Mouse (Mus musculus) hindbrain, embryonic 11.5 days (tissue): ENCODE measurements at regions not wholly inside any gene's neighbourhood (a gene's known extent, or its start where the extent isn't known, plus 50 kb on each side); places are given as distances from the start of the nearest gene placed in this dataset.

Experiments
- ATAC-seq: fragments of 200-750 bp; cut with Nextera tagmentation; 2 replicates; pipeline ENCODE4 v1.8.0; 2017; ENCODE audit warnings: mild to moderate bottlenecking, moderate TSS enrichment, moderate library complexity; ENCODE audit not compliant: low FRiP score
- DNase-seq: peaks from one replicate; pipeline ENCODE4 v3.0.0-alpha.2; 2015; ENCODE audit warnings: low spot score
- H3K27ac ChIP-seq: fragments of 300-500 bp; sonication (generic); 2 replicates; pipeline ENCODE4 v1.5.1; 2014; ENCODE audit warnings: mild to moderate bottlenecking, low read depth, low read length
- H3K27me3 ChIP-seq: fragments of 300-500 bp; sonication (generic); 2 replicates; pipeline ENCODE4 v1.6.1; 2014; ENCODE audit warnings: mild to moderate bottlenecking, low read length, moderate library complexity, mixed read lengths; ENCODE audit not compliant: control insufficient read depth, insufficient read depth
- H3K36me3 ChIP-seq: fragments of 300-500 bp; sonication (generic); 2 replicates; pipeline ENCODE4 v1.6.1; 2014; ENCODE audit warnings: mild to moderate bottlenecking, low read length, moderate library complexity, mixed read lengths; ENCODE audit not compliant: control insufficient read depth, insufficient read depth
- H3K4me1 ChIP-seq: fragments of 300-500 bp; sonication (generic); replicated peaks from 2 replicates; pipeline ENCODE4 v1.6.1; 2014; ENCODE audit warnings: low read length, mixed read lengths; ENCODE audit not compliant: control insufficient read depth, insufficient read depth
- H3K4me2 ChIP-seq: fragments of 300-500 bp; sonication (generic); replicated peaks from 2 replicates; pipeline ENCODE4 v1.6.1; 2014; ENCODE audit warnings: mild to moderate bottlenecking, low read depth, low read length
- H3K4me3 ChIP-seq: fragments of 300-500 bp; sonication (generic); 2 replicates; pipeline ENCODE4 v1.5.1; 2014; ENCODE audit warnings: low read depth, low read length
- H3K9ac ChIP-seq: fragments of 300-500 bp; sonication (generic); 2 replicates; pipeline ENCODE4 v1.6.1; 2014; ENCODE audit warnings: low read depth, low read length
- H3K9me3 ChIP-seq: fragments of 300-500 bp; sonication (generic); 2 replicates; pipeline ENCODE4 v1.6.1; 2016; ENCODE audit warnings: low read length; ENCODE audit not compliant: control insufficient read depth
- WGBS: fragments of 180-500 bp; shearing (Covaris S2); extraction: QIAGEN DNeasy Blood & Tissue Kit; methylation state at CpG from one replicate; pipeline ENCODE4 v1.1.7; 2014; 5-methylcytosine and 5-hydroxymethylcytosine counted together

GRCm38 (mm10) chr1:77246047-77246446 is 268.8 kb downstream of the Epha4 start:
- no peak overlapping the region for H3K9ac ChIP-seq
- H3K4me1 ChIP-seq = no peaks in the 10 kb centered on the region
- H3K27ac ChIP-seq = no peak overlapping the region
- H3K36me3 ChIP-seq = no peaks in the 10 kb centered on the region
- H3K4me3 ChIP-seq = no peak overlapping the region
- H3K27me3 ChIP-seq = no peaks in the 10 kb centered on the region
- 73% methylated on average over 3 of the region's 3 CpGs for WGBS
- no peak for DNase-seq
- ATAC-seq = no peak
- H3K9me3 ChIP-seq = no peaks in the 10 kb centered on the region
- no peak overlapping the region for H3K4me2 ChIP-seq

- H3K27me3 ChIP-seq = no peaks in the 10 kb centered on the region
- no peak for ATAC-seq
Observed at GRCm38 (mm10) chr1:77254276-77254675, 260.6 kb downstream of the Epha4 start.

DNA sequence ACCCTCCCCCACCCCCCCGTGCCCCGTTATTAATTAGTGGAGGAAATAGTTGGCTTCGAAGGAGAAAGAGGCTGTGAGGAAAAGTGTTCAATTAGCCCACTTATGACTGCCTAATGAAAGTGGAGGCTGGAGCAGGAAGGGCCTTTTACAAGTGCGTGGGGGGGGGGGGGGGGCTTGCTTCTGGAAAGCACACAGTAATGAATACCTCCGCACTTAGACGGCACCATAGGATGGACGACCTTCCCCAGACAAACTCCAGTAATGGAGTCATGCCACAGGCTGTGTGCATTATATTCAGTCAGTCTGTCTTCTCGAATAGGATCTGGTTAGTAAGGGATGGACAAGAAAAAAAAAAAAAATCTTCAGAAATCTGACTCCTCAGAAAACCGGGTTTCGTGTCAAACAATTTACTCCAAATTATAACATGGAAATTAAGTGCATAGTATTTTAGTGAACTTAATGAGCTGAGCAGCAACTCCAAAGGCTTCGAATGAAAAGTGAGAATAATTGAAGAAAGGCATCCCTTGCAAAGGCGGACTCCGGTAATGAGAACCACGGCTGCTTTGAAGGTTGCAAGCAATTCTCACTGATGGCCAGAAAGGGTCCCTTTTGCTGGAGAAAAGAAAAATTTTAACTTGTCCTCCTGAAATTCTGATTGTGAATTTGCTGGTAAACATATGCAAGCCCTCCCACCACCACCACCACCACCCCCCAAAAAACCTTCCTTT is 258.6 kb downstream of the Epha4 start:
- Histone ChIP-seq H3K4me1 (no peaks in the 10 kb centered on the region), H3K27ac (no peak overlapping the region), H3K27me3 (no peaks in the 10 kb centered on the region), H3K4me2 (no peak overlapping the region), H3K9ac (no peak overlapping the region), H3K9me3 (no peaks in the 10 kb centered on the region), H3K4me3 (no peak overlapping the region), H3K36me3 (no peaks in the 10 kb centered on the region)
- DNase-seq (no peak), ATAC-seq (no peak)
- WGBS = 77% methylated on average over 14 of the region's 14 CpGs

More at GRCm38 (mm10) chr1:77254276-77254675, 260.6 kb downstream of the Epha4 start:
- no peaks in the 10 kb centered on the region for H3K36me3 ChIP-seq
- no peaks in the 10 kb centered on the region for H3K4me1 ChIP-seq
- no peak overlapping the region for H3K27ac ChIP-seq
- H3K9me3 ChIP-seq = no peaks in the 10 kb centered on the region
- H3K4me3 ChIP-seq = no peak overlapping the region
- 78% methylated on average over 6 of the region's 6 CpGs for WGBS
- no peak overlapping the region for H3K4me2 ChIP-seq
- no peak for DNase-seq
- H3K9ac ChIP-seq = no peak overlapping the region

GRCm38 (mm10) chr1:77258730-77259310 is 256.1 kb downstream of the Epha4 start:
- 63% methylated on average over 7 of the region's 7 CpGs for WGBS
- Histone ChIP-seq H3K27me3 (no peaks in the 10 kb centered on the region), H3K4me3 (no peak overlapping the region), H3K36me3 (no peaks in the 10 kb centered on the region), H3K9me3 (no peaks in the 10 kb centered on the region), H3K4me2 (no peak overlapping the region), H3K27ac (no peak overlapping the region), H3K4me1 (no peaks in the 10 kb centered on the region), H3K9ac (no peak overlapping the region)
- no peak for DNase-seq
- ATAC-seq = no peak

DNA sequence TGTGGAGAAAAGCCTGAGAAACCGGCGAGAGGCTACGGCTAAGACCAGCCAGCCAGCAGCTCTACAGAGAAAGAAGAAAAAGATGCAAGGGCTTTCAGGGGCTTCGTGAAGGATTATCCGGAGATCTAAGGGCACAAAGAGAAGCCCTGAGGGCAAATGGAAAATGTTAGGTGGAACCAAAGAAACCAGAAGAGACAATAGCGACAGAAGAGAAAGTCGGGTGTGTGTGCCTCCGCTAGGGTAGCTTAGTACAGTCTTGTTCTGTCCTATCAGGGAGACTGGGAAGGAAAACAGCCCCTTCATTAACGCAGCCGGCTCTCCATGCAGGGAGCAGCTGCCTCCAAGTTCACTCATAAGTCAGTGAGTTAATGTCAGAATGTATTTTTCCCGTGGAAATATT is 255.1 kb downstream of the Epha4 start:
- H3K27ac ChIP-seq = no peak overlapping the region
- no peak for ATAC-seq
- DNase-seq = no peak
- no peaks in the 10 kb centered on the region for H3K4me1 ChIP-seq
- H3K4me3 ChIP-seq = no peak overlapping the region
- H3K4me2 ChIP-seq = no peak overlapping the region
- no peak overlapping the region for H3K9ac ChIP-seq
- H3K9me3 ChIP-seq = no peaks in the 10 kb centered on the region
- H3K36me3 ChIP-seq = no peaks in the 10 kb centered on the region
- H3K27me3 ChIP-seq = no peaks in the 10 kb centered on the region
- 70% methylated on average over 11 of the region's 11 CpGs for WGBS

DNA sequence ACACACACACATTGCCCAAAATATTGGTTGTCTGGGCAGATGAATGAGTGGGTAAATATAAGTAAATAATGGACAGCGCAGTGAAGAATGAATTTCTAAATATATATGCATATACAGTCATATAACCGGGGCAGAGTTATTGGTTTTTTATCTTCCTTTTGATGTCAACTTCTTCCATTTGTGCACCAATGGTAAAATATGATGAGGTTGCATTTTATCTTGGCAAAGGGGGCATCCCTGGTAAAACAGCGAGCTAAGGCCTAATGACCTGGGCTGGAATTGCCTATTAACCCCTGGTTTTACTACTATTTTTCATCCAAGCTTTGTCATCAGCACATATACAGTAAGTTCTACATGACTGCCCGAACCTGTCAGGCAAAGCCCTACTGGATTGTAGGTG is 253.2 kb downstream of the Epha4 start:
- no peaks in the 10 kb centered on the region for H3K9me3 ChIP-seq
- 88% methylated on average over 4 of the region's 4 CpGs for WGBS
- no peak overlapping the region for H3K9ac ChIP-seq
- H3K4me3 ChIP-seq = no peak overlapping the region
- no peaks in the 10 kb centered on the region for H3K4me1 ChIP-seq
- no peak overlapping the region for H3K4me2 ChIP-seq
- no peak overlapping the region for H3K27ac ChIP-seq
- no peak for DNase-seq
- no peaks in the 10 kb centered on the region for H3K27me3 ChIP-seq
- ATAC-seq = no peak
- H3K36me3 ChIP-seq = no peaks in the 10 kb centered on the region

- Histone ChIP-seq H3K9me3 (no peaks in the 10 kb centered on the region), H3K9ac (no peak overlapping the region), H3K4me2 (no peak overlapping the region), H3K4me3 (no peak overlapping the region), H3K27me3 (no peaks in the 10 kb centered on the region), H3K36me3 (no peaks in the 10 kb centered on the region), H3K4me1 (no peaks in the 10 kb centered on the region), H3K27ac (no peak overlapping the region)
- 65% methylated on average over 8 of the region's 8 CpGs for WGBS
- DNase-seq (no peak), ATAC-seq (no peak)
Observed at GRCm38 (mm10) chr1:77265677-77266076, 249.2 kb downstream of the Epha4 start.

DNA sequence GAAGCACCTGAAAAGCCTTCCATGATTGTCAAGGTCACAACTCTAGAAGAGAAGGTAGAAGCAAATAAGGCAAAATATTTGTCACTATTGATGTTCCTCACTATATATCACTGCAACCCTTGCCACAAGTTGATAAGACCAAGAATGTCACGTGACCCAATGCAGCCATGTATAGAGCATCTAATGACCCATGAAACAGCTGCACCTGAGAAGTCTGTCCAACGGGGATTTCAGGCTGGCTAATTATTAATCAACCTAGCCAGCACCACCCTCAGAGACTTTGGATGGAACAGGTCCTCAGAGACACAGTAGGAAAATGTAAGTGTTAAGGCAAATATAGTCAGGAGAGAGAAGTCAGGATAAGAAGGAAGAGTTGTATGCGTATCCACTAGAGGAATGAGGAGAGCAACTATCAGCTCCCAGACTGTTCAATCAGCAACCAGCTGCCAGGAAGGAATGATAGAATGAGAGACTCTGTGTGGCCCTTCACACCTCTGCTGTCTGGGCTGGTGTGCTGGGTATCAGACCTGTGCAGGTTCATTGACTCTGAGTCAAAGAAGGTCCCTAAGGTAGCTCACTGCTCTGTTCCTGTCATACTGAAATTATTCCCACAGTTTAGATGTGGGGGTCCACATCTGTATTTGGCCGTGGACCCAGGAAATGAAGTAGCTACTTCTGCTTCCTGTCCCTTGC is 247.4 kb downstream of the Epha4 start:
- DNase-seq (no peak), ATAC-seq (no peak)
- Histone ChIP-seq H3K9ac (no peak overlapping the region), H3K4me3 (no peak overlapping the region), H3K4me1 (no peaks in the 10 kb centered on the region), H3K36me3 (no peaks in the 10 kb centered on the region), H3K4me2 (no peak overlapping the region), H3K27me3 (no peaks in the 10 kb centered on the region), H3K9me3 (no peaks in the 10 kb centered on the region), H3K27ac (no peak overlapping the region)
- WGBS = 87% methylated on average over 4 of the region's 4 CpGs

DNA sequence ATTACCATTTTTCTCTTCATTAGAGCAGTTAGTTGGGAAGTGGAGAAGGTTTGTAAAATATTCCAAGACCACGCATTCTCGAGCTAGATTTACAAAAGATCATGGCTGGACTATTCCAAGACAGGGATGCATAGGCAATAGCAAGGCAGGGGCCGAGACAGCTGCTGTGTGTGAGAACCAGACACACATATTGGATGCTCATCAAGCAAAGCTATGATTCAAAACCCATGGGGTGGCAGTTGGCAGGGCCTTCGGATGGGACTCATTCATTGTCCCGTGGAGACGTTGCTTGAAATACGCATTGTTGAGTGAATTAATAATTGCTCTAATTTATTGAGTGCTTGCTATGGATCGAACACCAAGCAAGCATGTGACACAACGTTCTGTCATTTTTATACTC is 239.6 kb downstream of the Epha4 start:
- Histone ChIP-seq H3K4me2 (no peak overlapping the region), H3K27me3 (no peaks in the 10 kb centered on the region), H3K4me3 (no peak overlapping the region), H3K9ac (no peak overlapping the region), H3K4me1 (no peaks in the 10 kb centered on the region), H3K27ac (no peak overlapping the region), H3K36me3 (no peaks in the 10 kb centered on the region), H3K9me3 (no peaks in the 10 kb centered on the region)
- WGBS = 84% methylated on average over 9 of the region's 9 CpGs
- ATAC-seq (no peak), DNase-seq (no peak)
